Mouse (Mus musculus): ENCODE measurements around the gene Gm13695. TPM values are rescaled to one million over a fixed set of nuclear protein-coding genes. Genes with fewer than 3 reads are reported as not detected.

The Gm13695 gene
- total and polyA plus RNA-seq, 2 experiments from 2014 or later = not detected

- 55% methylated on average over 3 of the region's 3 CpGs for WGBS
- no peak overlapping the region for H3K4me2 ChIP-seq (ENCODE audit: low read depth, low read length)
- H3K9ac ChIP-seq (replicated peaks; ENCODE audit: low read length) = no peak overlapping the region
- DNase-seq (ENCODE audit: low spot score) = no peak
- no peak overlapping the region for H3K27ac ChIP-seq
- H3K27me3 ChIP-seq (ENCODE audit: insufficient read depth, low read length) = no peaks in the 10 kb centered on the region
- TF ChIP-seq CTCF (IDR thresholded peaks at IDR 0.05; ENCODE audit: low read depth) = no peak
- no peak overlapping the region for H3K4me3 ChIP-seq (ENCODE audit: low read length)
- no peaks in the 10 kb centered on the region for H3K36me3 ChIP-seq (ENCODE audit: insufficient read depth, low read length)
- H3K4me1 ChIP-seq (ENCODE audit: insufficient read depth, low read length) = no peaks in the 10 kb centered on the region; the same call in 1 of the 2 replicates
- no peak for ATAC-seq
- H3K9me3 ChIP-seq (ENCODE audit: low read length) = no peaks in the 10 kb centered on the region
These were observed 51.2 kb downstream of the Gm13695 start for GRCm38 (mm10) chr2:84018330-84018729.

Other genes with a start within 250 kb of the Gm13695 start
- gene Itgav, start 242.9 kb upstream of the Gm13695 start, total RNA-seq (2014; rRNA removed) = 47.4 and 54.0 TPM in 2 replicates
- gene Itgav, start 242.9 kb upstream of the Gm13695 start, polyA plus RNA-seq (2015; fragmentation: Nextera tagmentation; extraction: Ambion mirVana) = 30.8 and 39.4 TPM in 2 replicates
- gene Fam171b, start 154.7 kb upstream of the Gm13695 start, total RNA-seq (2014; rRNA removed) = 70.3 and 75.5 TPM in 2 replicates
- gene Fam171b, start 154.7 kb upstream of the Gm13695 start, polyA plus RNA-seq (2015; fragmentation: Nextera tagmentation; extraction: Ambion mirVana) = 69.0 and 72.1 TPM in 2 replicates
- gene Zswim2, start 26.1 kb upstream of the Gm13695 start, total RNA-seq (2014; rRNA removed) = not detected in 2 replicates
- not detected in 2 replicates for gene Zswim2, start 26.1 kb upstream of the Gm13695 start, polyA plus RNA-seq (2015; fragmentation: Nextera tagmentation; extraction: Ambion mirVana)
- not detected in 2 replicates for gene Gm13698, start 11.6 kb upstream of the Gm13695 start, total RNA-seq (2014; rRNA removed)
- gene Gm13698, start 11.6 kb upstream of the Gm13695 start, polyA plus RNA-seq (2015; fragmentation: Nextera tagmentation; extraction: Ambion mirVana) = not detected in 2 replicates
- not detected in 2 replicates for gene Gm13693, start 5.8 kb upstream of the Gm13695 start, total RNA-seq (2014; rRNA removed)
- gene Gm13693, start 5.8 kb upstream of the Gm13695 start, polyA plus RNA-seq (2015; fragmentation: Nextera tagmentation; extraction: Ambion mirVana) = not detected in 2 replicates
- gene Gm13696, start 5.8 kb downstream of the Gm13695 start, total RNA-seq (2014; rRNA removed) = not detected in 2 replicates
- gene Gm13696, start 5.8 kb downstream of the Gm13695 start, polyA plus RNA-seq (2015; fragmentation: Nextera tagmentation; extraction: Ambion mirVana) = not detected in 2 replicates
- gene Gm13694, start 11.6 kb downstream of the Gm13695 start, total RNA-seq (2014; rRNA removed) = not detected in 2 replicates
- gene Gm13694, start 11.6 kb downstream of the Gm13695 start, polyA plus RNA-seq (2015; fragmentation: Nextera tagmentation; extraction: Ambion mirVana) = not detected in 2 replicates
- gene Gm13697, start 17.4 kb downstream of the Gm13695 start, total RNA-seq (2014; rRNA removed) = not detected in 2 replicates
- gene Gm13697, start 17.4 kb downstream of the Gm13695 start, polyA plus RNA-seq (2015; fragmentation: Nextera tagmentation; extraction: Ambion mirVana) = not detected in 2 replicates
- not detected in 2 replicates for gene Gm13691, start 23.2 kb downstream of the Gm13695 start, total RNA-seq (2014; rRNA removed)
- not detected in 2 replicates for gene Gm13691, start 23.2 kb downstream of the Gm13695 start, polyA plus RNA-seq (2015; fragmentation: Nextera tagmentation; extraction: Ambion mirVana)

Data from hindbrain, postnatal 0 days (tissue).